Mouse (Mus musculus): ENCODE measurements at regions not wholly inside any gene's neighbourhood (a gene's known extent, or its start where the extent isn't known, plus 50 kb on each side); places are given as distances from the start of the nearest gene placed in this dataset.

- H3K4me2 ChIP-seq (ENCODE audit: insufficient read depth, low read depth, poor library complexity, severe bottlenecking): no peak overlapping the region
- H3K4me3 ChIP-seq (replicated peaks in 1 of 3; ENCODE audit: low read depth in 2 of 3, low read length in 2 of 3, poor library complexity in 1 of 3): no peak overlapping the region
- no peak overlapping the region for H3K27ac ChIP-seq (ENCODE audit: insufficient read depth, low read depth)
- H3K79me2 ChIP-seq (replicated peaks; ENCODE audit: control insufficient read depth, extremely low read depth, insufficient read depth, poor library complexity, severe bottlenecking): no peaks in the 10 kb centered on the region
- no peaks in the 10 kb centered on the region for H3K27me3 ChIP-seq (replicated peaks)
- no peaks in the 10 kb centered on the region for H3K36me3 ChIP-seq (replicated peaks in 1 of 2; ENCODE audit: control insufficient read depth in 1 of 2, insufficient read depth in 1 of 2, low read length in 1 of 2)
- TF ChIP-seq SMC3 (IDR thresholded peaks at IDR 0.05; ENCODE audit: low read depth, low read length): no peak
- TF ChIP-seq IRF4 (IDR thresholded peaks at IDR 0.05; ENCODE audit: low read depth, low read length): no peak
- no peak for TF ChIP-seq CTCF (conservative IDR thresholded peaks at IDR 0.05 in 1 of 2, IDR thresholded peaks at IDR 0.05 in 1 of 2; ENCODE audit: low read depth in 2 of 2, low read length in 2 of 2)
- no peak for TF ChIP-seq POLR2A (IDR thresholded peaks at IDR 0.05; ENCODE audit: low read depth, low read length)
- no peaks in the 10 kb centered on the region for H3K9me3 ChIP-seq (replicated peaks; ENCODE audit: low read length)
- H3K4me1 ChIP-seq (ENCODE audit: control insufficient read depth in 1 of 2, insufficient read depth in 2 of 2): peaks cover 0 to 12% of the 10 kb centered on the region in 2 experiments; a peak in 2 of 4 replicates
- H3K9ac ChIP-seq (ENCODE audit: insufficient read depth, low read depth): no peak overlapping the region
- no peak for DNase-seq (ENCODE audit: extremely low read depth)
- dilution Hi-C loops (cut with MboI; ENCODE audit: extremely low pct_ligation_motif_present, extremely low pct_unique_long_range_greater_than_20kb, low sequenced_read_pairs) (no loop called here), in situ Hi-C loops (cut with MboI; ENCODE audit: low pct_ligation_motif_present, low pct_unique_long_range_greater_than_20kb, low sequenced_read_pairs) (no loop called here)
Observed at GRCm38 (mm10) chr4:55707916-55708315, 175.7 kb upstream of the Klf4 start.

- no peaks in the 10 kb centered on the region for H3K9me3 ChIP-seq (replicated peaks; ENCODE audit: low read length)
- peaks cover 0 to 11% of the 10 kb centered on the region in 2 experiments; a peak in 2 of 4 replicates for H3K4me1 ChIP-seq (ENCODE audit: control insufficient read depth in 1 of 2, insufficient read depth in 2 of 2)
- no peaks in the 10 kb centered on the region for H3K79me2 ChIP-seq (replicated peaks; ENCODE audit: control insufficient read depth, extremely low read depth, insufficient read depth, poor library complexity, severe bottlenecking)
- no peak overlapping the region for H3K9ac ChIP-seq (ENCODE audit: insufficient read depth, low read depth)
- no peak for DNase-seq (ENCODE audit: extremely low read depth)
- H3K4me2 ChIP-seq (ENCODE audit: insufficient read depth, low read depth, poor library complexity, severe bottlenecking): no peak overlapping the region
- no peak overlapping the region for H3K27ac ChIP-seq (ENCODE audit: insufficient read depth, low read depth)
- no peaks in the 10 kb centered on the region for H3K27me3 ChIP-seq (replicated peaks)
- in situ Hi-C loops (cut with MboI; ENCODE audit: low pct_ligation_motif_present, low pct_unique_long_range_greater_than_20kb, low sequenced_read_pairs) (no loop called here), dilution Hi-C loops (cut with MboI; ENCODE audit: extremely low pct_ligation_motif_present, extremely low pct_unique_long_range_greater_than_20kb, low sequenced_read_pairs) (no loop called here)
- TF ChIP-seq HCFC1 (IDR thresholded peaks at IDR 0.05; ENCODE audit: low read depth, low read length) (no peak), MYC (IDR thresholded peaks at IDR 0.05; ENCODE audit: low read depth, low read length) (no peak), MXI1 (IDR thresholded peaks at IDR 0.05; ENCODE audit: low read depth, low read length) (no peak), UBTF (IDR thresholded peaks at IDR 0.05; ENCODE audit: low read depth, low read length) (no peak), PAX5 (IDR thresholded peaks at IDR 0.05; ENCODE audit: low read length) (no peak), USF2 (conservative IDR thresholded peaks at IDR 0.05; ENCODE audit: low read depth, low read length) (no peak), TBP (conservative IDR thresholded peaks at IDR 0.05; ENCODE audit: low read depth, low read length) (no peak), JUND (conservative IDR thresholded peaks at IDR 0.05; ENCODE audit: low read depth, low read length) (no peak), ZKSCAN1 (IDR thresholded peaks at IDR 0.05; ENCODE audit: borderline replicate concordance, low read depth, low read length) (no peak), KAT2A (IDR thresholded peaks at IDR 0.05; ENCODE audit: insufficient replicate concordance, low read length) (no peak), CTCF (conservative IDR thresholded peaks at IDR 0.05 in 1 of 2, IDR thresholded peaks at IDR 0.05 in 1 of 2; ENCODE audit: low read depth in 2 of 2, low read length in 2 of 2) (no peak), POLR2AphosphoS2 (IDR thresholded peaks at IDR 0.05; ENCODE audit: low read depth, low read length) (no peak)
- H3K4me3 ChIP-seq (replicated peaks in 1 of 3; ENCODE audit: low read depth in 2 of 3, low read length in 2 of 3, poor library complexity in 1 of 3): no peak overlapping the region
- H3K36me3 ChIP-seq (replicated peaks in 1 of 2; ENCODE audit: control insufficient read depth in 1 of 2, insufficient read depth in 1 of 2, low read length in 1 of 2): no peaks in the 10 kb centered on the region
Observed at GRCm38 (mm10) chr4:55704921-55705320, 172.7 kb upstream of the Klf4 start.

Measured in CH12.LX (cell line).